Mouse (Mus musculus) MEL (cell line): ENCODE results near the gene Efcab10. TPM values are rescaled to one million over a fixed set of nuclear protein-coding genes. Genes with fewer than 3 reads are reported as not detected.

Source experiments
- DNase-seq: peaks from one replicate; pipeline ENCODE4 v3.0.0; 2011; ENCODE audit warnings: low read depth, low spot score
- H3K27ac ChIP-seq: 2 replicates; pipeline ENCODE4 v1.5.1; 2012; ENCODE audit warnings: low read depth, mild to moderate bottlenecking, control low read depth, low read length, moderate library complexity; ENCODE audit not compliant: control insufficient read depth
- H3K27me3 ChIP-seq, 2 experiments: fragments of 150-350 bp in 1 of 2; sonication (generic) in 1 of 2; 2 replicates each; pipeline ENCODE4 v1.6.1; 2012; ENCODE audit warnings: low read length in 2 of 2, mild to moderate bottlenecking in 2 of 2, improper control_type of control experiment in 1 of 2, moderate library complexity in 1 of 2; ENCODE audit not compliant: insufficient read depth in 2 of 2, control insufficient read depth in 1 of 2
- H3K36me3 ChIP-seq, 2 experiments: 2 replicates each; pipeline ENCODE4 v1.6.1; 2012 to 2014; ENCODE audit warnings: low read length in 2 of 2, improper control_type of control experiment in 1 of 2, inconsistent platforms in 1 of 2, mild to moderate bottlenecking in 1 of 2; ENCODE audit not compliant: insufficient read depth in 2 of 2, control insufficient read depth in 1 of 2
- H3K4me1 ChIP-seq, 2 experiments: fragments of 150-350 bp in 1 of 2; sonication (generic) in 1 of 2; 2 replicates each; pipeline ENCODE4 v1.6.1; 2012; ENCODE audit warnings: low read length in 2 of 2, improper control_type of control experiment in 1 of 2, mild to moderate bottlenecking in 1 of 2; ENCODE audit not compliant: insufficient read depth in 2 of 2, control insufficient read depth in 1 of 2
- H3K4me3 ChIP-seq, 2 experiments: fragments of 150-350 bp in 1 of 2; sonication (generic) in 1 of 2; 2 replicates each; pipeline ENCODE4 v1.5.1; 2012; ENCODE audit warnings: low read depth in 2 of 2, low read length in 2 of 2, mild to moderate bottlenecking in 2 of 2, moderate library complexity in 2 of 2, control low read depth in 1 of 2, improper control_type of control experiment in 1 of 2; ENCODE audit not compliant: control insufficient read depth in 1 of 2, insufficient read depth in 1 of 2
- H3K79me2 ChIP-seq: 2 replicates; pipeline ENCODE4 v1.6.1; 2012; ENCODE audit warnings: mild to moderate bottlenecking, low read length, moderate library complexity; ENCODE audit not compliant: control insufficient read depth, poor library complexity, insufficient read depth
- H3K9ac ChIP-seq: 2 replicates; pipeline ENCODE4 v1.6.1; 2012; ENCODE audit warnings: low read depth, mild to moderate bottlenecking, control low read depth, low read length, moderate library complexity; ENCODE audit not compliant: control insufficient read depth, poor library complexity, severe bottlenecking
- H3K9me3 ChIP-seq: fragments of 150-350 bp; sonication (generic); replicated peaks from 2 replicates; pipeline ENCODE4 v1.6.1; 2012; ENCODE audit warnings: mild to moderate bottlenecking, low read length, improper control_type of control experiment, moderate library complexity; ENCODE audit not compliant: insufficient read depth
- BHLHE40 ChIP-seq: IDR thresholded peaks from 2 replicates; pipeline ENCODE4 v1.6.1; 2012; ENCODE audit warnings: low read depth, mild to moderate bottlenecking, inconsistent platforms, low read length, improper control_type of control experiment, borderline replicate concordance
- CHD1 ChIP-seq: IDR thresholded peaks from 2 replicates; pipeline ENCODE4 v1.6.1; 2012; ENCODE audit warnings: low read depth, mild to moderate bottlenecking, inconsistent platforms, low read length, improper control_type of control experiment
- CTCF ChIP-seq, 3 experiments: IDR thresholded peaks in 2 of 3; conservative IDR thresholded peaks in 1 of 3; 2 replicates each; pipeline ENCODE4 v1.5.1; 2011 to 2012; ENCODE audit warnings: low read length in 3 of 3, low read depth in 2 of 3, mild to moderate bottlenecking in 2 of 3, improper control_type of control experiment in 1 of 3, inconsistent platforms in 1 of 3, mixed read lengths in 1 of 3, moderate library complexity in 1 of 3; ENCODE audit not compliant: control insufficient read depth in 1 of 3, insufficient read depth in 1 of 3, poor library complexity in 1 of 3, severe bottlenecking in 1 of 3
- E2F4 ChIP-seq: IDR thresholded peaks from 2 replicates; pipeline ENCODE4 v1.6.1; 2011; ENCODE audit warnings: low read depth, low read length, improper control_type of control experiment, borderline replicate concordance
- ELF1 ChIP-seq: IDR thresholded peaks from 2 replicates; pipeline ENCODE4 v1.6.1; 2014; ENCODE audit warnings: low read depth, mild to moderate bottlenecking, inconsistent platforms, low read length, improper control_type of control experiment, moderate library complexity
- GABPA ChIP-seq: IDR thresholded peaks from 2 replicates; pipeline ENCODE4 v1.6.1; 2012; ENCODE audit warnings: low read depth, mild to moderate bottlenecking, inconsistent platforms, low read length, improper control_type of control experiment, moderate library complexity
- GATA1 ChIP-seq: IDR thresholded peaks from 2 replicates; pipeline ENCODE4 v1.6.1; 2011; ENCODE audit warnings: low read depth, low read length, improper control_type of control experiment
- HCFC1 ChIP-seq: IDR thresholded peaks from 2 replicates; pipeline ENCODE4 v1.6.1; 2012; ENCODE audit warnings: low read depth, mild to moderate bottlenecking, inconsistent platforms, low read length, improper control_type of control experiment, moderate library complexity
- JUND ChIP-seq: IDR thresholded peaks from 2 replicates; pipeline ENCODE4 v1.6.1; 2011; ENCODE audit warnings: low read depth, mild to moderate bottlenecking, improper control_type of control experiment, low read length
- KAT2A ChIP-seq: conservative IDR thresholded peaks from 2 replicates; pipeline ENCODE4 v1.6.1; 2012; ENCODE audit warnings: low read depth, low read length, improper control_type of control experiment, inconsistent platforms
- MAX ChIP-seq: IDR thresholded peaks from 2 replicates; pipeline ENCODE4 v1.6.1; 2011; ENCODE audit warnings: low read length, improper control_type of control experiment
- MAZ ChIP-seq: IDR thresholded peaks from 2 replicates; pipeline ENCODE4 v1.6.1; 2012; ENCODE audit warnings: low read depth, mild to moderate bottlenecking, inconsistent platforms, low read length, improper control_type of control experiment
- MEF2A ChIP-seq: IDR thresholded peaks from 2 replicates; pipeline ENCODE4 v1.6.1; 2014; ENCODE audit warnings: low read depth, mild to moderate bottlenecking, inconsistent platforms, low read length, improper control_type of control experiment; ENCODE audit not compliant: poor library complexity, insufficient replicate concordance, severe bottlenecking; ENCODE audit errors: extremely low read depth
- MYB ChIP-seq: IDR thresholded peaks from 2 replicates; pipeline ENCODE4 v1.6.1; 2011; ENCODE audit warnings: mild to moderate bottlenecking, low read depth, low read length, improper control_type of control experiment
- NELFE ChIP-seq: IDR thresholded peaks from 2 replicates; pipeline ENCODE4 v1.6.1; 2011; ENCODE audit warnings: low read depth, low read length, improper control_type of control experiment
- SIN3A ChIP-seq: IDR thresholded peaks from 2 replicates; pipeline ENCODE4 v1.6.1; 2012; ENCODE audit warnings: low read length, improper control_type of control experiment, inconsistent platforms
- SMC3 ChIP-seq: IDR thresholded peaks from 2 replicates; pipeline ENCODE4 v1.6.1; 2011; ENCODE audit warnings: low read depth, low read length, improper control_type of control experiment
- TAL1 ChIP-seq: IDR thresholded peaks from 2 replicates; pipeline ENCODE4 v1.6.1; 2012; ENCODE audit warnings: mild to moderate bottlenecking, inconsistent platforms, low read length, moderate library complexity, mixed read lengths
- TCF12 ChIP-seq: IDR thresholded peaks from 2 replicates; pipeline ENCODE4 v1.6.1; 2014; ENCODE audit warnings: low read depth, mild to moderate bottlenecking, inconsistent platforms, low read length, improper control_type of control experiment, moderate library complexity
- USF1 ChIP-seq: IDR thresholded peaks from 2 replicates; pipeline ENCODE4 v1.6.1; 2014; ENCODE audit warnings: low read depth, mild to moderate bottlenecking, inconsistent platforms, low read length, improper control_type of control experiment, moderate library complexity
- USF2 ChIP-seq, 2 experiments: IDR thresholded peaks; 2 replicates each; pipeline ENCODE4 v1.6.1; 2011 to 2012; ENCODE audit warnings: improper control_type of control experiment in 2 of 2, low read length in 2 of 2, borderline replicate concordance in 1 of 2, inconsistent platforms in 1 of 2, low read depth in 1 of 2, mild to moderate bottlenecking in 1 of 2; ENCODE audit not compliant: insufficient read depth in 1 of 2
- ZC3H11A ChIP-seq: IDR thresholded peaks from 2 replicates; pipeline ENCODE4 v1.6.1; 2012; ENCODE audit warnings: low read depth, mild to moderate bottlenecking, inconsistent platforms, low read length, improper control_type of control experiment
- ZNF384 ChIP-seq: IDR thresholded peaks from 2 replicates; pipeline ENCODE4 v1.6.1; 2012; ENCODE audit warnings: low read depth, mild to moderate bottlenecking, inconsistent platforms, low read length, improper control_type of control experiment
- polyA plus RNA-seq, 2 experiments: library from polyadenylated mRNA; stranded (reverse) in 1 of 2; unstranded in 1 of 2; fragments of >175 nt in 1 of 2; fragments of >200 nt in 1 of 2; gene quantifications; 2 replicates each; pipeline versions ENCODE4 v1.2.1 to v1.2.4; 2012; ENCODE audit warnings: low replicate concordance in 2 of 2, low read depth in 1 of 2; ENCODE audit not compliant: insufficient read length in 2 of 2, insufficient read depth in 1 of 2, missing spikeins in 1 of 2
- total RNA-seq: library from RNA; depleted of rRNA; stranded (reverse); fragments of 300-350 nt; gene quantifications from 2 replicates; pipeline ENCODE4 v1.2.3, GENCODE M21; 2012

Gene Efcab10
- total and polyA plus RNA-seq, 3 experiments, result not detected

GRCm38 (mm10) chr12:33345773-33346435 lies 48.8 kb upstream of the Efcab10 start:
- TF ChIP-seq ZNF384, result no peak
- no peak for TF ChIP-seq USF1
- TF ChIP-seq SMC3, result no peak
- TF ChIP-seq JUND, result no peak
- no peak for TF ChIP-seq KAT2A
- TF ChIP-seq CHD1, result no peak
- TF ChIP-seq MAX, result no peak
- no peak for TF ChIP-seq HCFC1
- no peak for TF ChIP-seq TAL1
- no peak for TF ChIP-seq ELF1
- TF ChIP-seq NELFE, result no peak
- no peak for TF ChIP-seq GABPA
- TF ChIP-seq E2F4, result no peak
- no peak for TF ChIP-seq GATA1
- no peak for TF ChIP-seq ZC3H11A
- TF ChIP-seq USF2 (IDR thresholded peaks at IDR 0.05; ENCODE audit: borderline replicate concordance in 1 of 2, insufficient read depth in 1 of 2, low read depth in 1 of 2, low read length in 2 of 2), result no peak
- no peak for TF ChIP-seq CTCF (IDR thresholded peaks at IDR 0.05 in 2 of 3, conservative IDR thresholded peaks at IDR 0.05 in 1 of 3; ENCODE audit: control insufficient read depth in 1 of 3, insufficient read depth in 1 of 3, low read depth in 2 of 3, low read length in 3 of 3, poor library complexity in 1 of 3, severe bottlenecking in 1 of 3)
- H3K79me2 ChIP-seq, result no peaks in the 10 kb centered on the region
- H3K27me3 ChIP-seq, result no peaks in the 10 kb centered on the region
- peaks cover 11 to 49% of the 10 kb centered on the region in 2 experiments for H3K36me3 ChIP-seq
- H3K9me3 ChIP-seq, result no peaks in the 10 kb centered on the region
- peaks cover 6 to 12% of the 10 kb centered on the region in 2 experiments for H3K4me1 ChIP-seq
- no peak for DNase-seq
- no peak overlapping the region for H3K27ac ChIP-seq
- H3K9ac ChIP-seq, result no peak overlapping the region
- no peak overlapping the region for H3K4me3 ChIP-seq

GRCm38 (mm10) chr12:33352671-33353070 lies 42.0 kb upstream of the Efcab10 start:
- H3K36me3 ChIP-seq, result peaks cover 0 to 49% of the 10 kb centered on the region in 2 experiments; a peak in 2 of 4 replicates
- DNase-seq, result no peak

More at GRCm38 (mm10) chr12:33352671-33353070, 42.0 kb upstream of the Efcab10 start:
- H3K4me3 ChIP-seq, result no peak overlapping the region
- no peaks in the 10 kb centered on the region for H3K4me1 ChIP-seq
- no peak overlapping the region for H3K9ac ChIP-seq
- H3K27ac ChIP-seq, result no peak overlapping the region
- no peaks in the 10 kb centered on the region for H3K9me3 ChIP-seq
- H3K27me3 ChIP-seq, result no peaks in the 10 kb centered on the region
- no peaks in the 10 kb centered on the region for H3K79me2 ChIP-seq
- no peak for TF ChIP-seq KAT2A
- no peak for TF ChIP-seq USF2 (IDR thresholded peaks at IDR 0.05; ENCODE audit: borderline replicate concordance in 1 of 2, insufficient read depth in 1 of 2, low read depth in 1 of 2, low read length in 2 of 2)
- TF ChIP-seq E2F4, result no peak
- no peak for TF ChIP-seq JUND
- no peak for TF ChIP-seq MAX
- TF ChIP-seq MYB, result no peak
- TF ChIP-seq BHLHE40, result no peak
- TF ChIP-seq SIN3A, result no peak
- TF ChIP-seq TCF12, result no peak
- no peak for TF ChIP-seq MEF2A
- no peak for TF ChIP-seq MAZ
- no peak for TF ChIP-seq CTCF (IDR thresholded peaks at IDR 0.05 in 2 of 3, conservative IDR thresholded peaks at IDR 0.05 in 1 of 3; ENCODE audit: control insufficient read depth in 1 of 3, insufficient read depth in 1 of 3, low read depth in 2 of 3, low read length in 3 of 3, poor library complexity in 1 of 3, severe bottlenecking in 1 of 3)
